Mouse (Mus musculus): ENCODE data around the gene Zfhx2. TPM values are rescaled to one million over a fixed set of nuclear protein-coding genes. Genes with fewer than 3 reads are reported as not detected.
A peak's percentile ranks its signal among the peaks of the same experiment; 100 is the strongest.

The Zfhx2 gene
- total RNA-seq, 2 experiments from 2014 or later = 2.9 to 4.0 TPM

GRCm38 (mm10) chr14:55105836-55106809 lies 14.0 kb upstream of the Zfhx2 start, which contains the start of gene Ap1g2:
TSS of gene Ap1g2 (minus strand) at chr14:55106593.
- peak in 1 of 2 experiments; percentile 78 for DNase-seq (ENCODE audit: low spot score in 2 of 2)

GRCm38 (mm10) chr14:55105386-55105785 lies 13.3 kb upstream of the Zfhx2 start:
- no peak for DNase-seq (ENCODE audit: low spot score in 2 of 2)

DNA sequence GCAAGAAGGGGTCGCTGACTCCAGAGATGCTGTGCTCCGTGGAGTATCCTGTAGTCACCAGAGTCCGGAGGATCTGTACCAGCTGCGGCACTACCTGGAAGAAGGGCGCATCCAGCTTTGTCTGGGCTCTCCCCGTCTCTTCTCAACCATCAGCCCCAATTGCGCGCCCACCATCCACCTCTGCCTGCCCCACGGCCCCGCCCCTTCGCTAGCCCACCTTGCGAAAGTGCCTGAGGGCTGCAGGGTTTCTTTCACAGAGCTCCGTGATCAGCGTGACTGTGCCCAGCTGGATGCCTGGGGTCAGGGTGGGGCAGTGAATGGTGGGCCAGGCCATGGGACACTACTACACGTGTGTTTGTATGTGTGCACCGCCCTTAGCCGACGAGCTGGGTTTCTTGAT lies 12.2 kb upstream of the Zfhx2 start:
- no peak for DNase-seq (ENCODE audit: low spot score in 2 of 2)

- no peak for DNase-seq (ENCODE audit: low spot score in 2 of 2)
Measured at GRCm38 (mm10) chr14:55102253-55102785, 10.2 kb upstream of the Zfhx2 start.

GRCm38 (mm10) chr14:55101592-55101991 lies 9.5 kb upstream of the Zfhx2 start:
- no peak for DNase-seq (ENCODE audit: low spot score in 2 of 2)

DNA sequence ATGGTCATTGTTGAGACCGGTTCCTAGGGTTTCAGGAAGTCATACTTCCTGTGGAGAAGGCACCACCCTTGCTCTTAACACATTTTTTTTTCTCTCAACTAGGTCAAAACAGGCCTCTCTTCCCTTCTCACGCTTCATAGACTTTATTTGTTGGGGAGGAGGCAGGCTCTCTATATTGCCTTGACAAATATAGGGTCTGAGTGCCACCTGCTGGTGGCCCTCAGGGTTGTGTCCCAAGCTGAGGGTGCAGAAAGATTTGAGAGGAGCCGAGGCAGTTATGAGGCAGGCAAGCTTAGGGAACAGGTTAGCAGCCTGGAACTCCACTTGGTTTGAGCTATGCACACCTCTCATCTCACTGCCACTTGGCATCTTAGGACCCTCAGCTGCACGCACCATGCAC lies 5.9 kb upstream of the Zfhx2 start:
- DNase-seq (ENCODE audit: low spot score in 2 of 2) = no peak

- DNase-seq (ENCODE audit: low spot score in 2 of 2) = no peak
Measured at GRCm38 (mm10) chr14:55097646-55098045, 5.5 kb upstream of the Zfhx2 start.

DNA sequence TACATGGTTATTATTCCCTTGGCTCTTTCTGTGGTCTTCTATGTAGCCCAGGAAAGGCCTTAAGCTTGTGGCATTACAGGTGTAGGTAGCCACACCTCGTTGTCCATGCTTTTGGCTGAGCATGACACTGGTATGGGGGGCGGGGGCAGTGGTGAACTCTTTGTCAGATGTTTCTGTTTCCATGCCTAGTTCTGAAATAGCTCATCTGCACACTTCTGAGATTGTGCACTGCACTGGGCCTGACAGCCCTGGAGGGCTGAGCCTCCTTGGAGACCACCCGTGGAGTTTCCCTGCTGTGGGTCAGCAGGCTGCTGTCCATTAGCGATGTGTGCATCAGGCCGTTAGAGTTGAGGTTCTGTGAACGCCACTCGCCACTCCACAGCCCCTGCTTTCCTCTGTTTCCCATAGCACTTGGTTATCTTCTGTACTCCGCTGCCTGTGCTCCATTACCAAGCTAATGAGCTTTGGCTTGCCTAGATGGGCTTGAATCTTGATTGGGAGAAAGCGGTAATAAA lies 4.5 kb upstream of the Zfhx2 start:
- DNase-seq (ENCODE audit: low spot score in 2 of 2) = no peak

DNA sequence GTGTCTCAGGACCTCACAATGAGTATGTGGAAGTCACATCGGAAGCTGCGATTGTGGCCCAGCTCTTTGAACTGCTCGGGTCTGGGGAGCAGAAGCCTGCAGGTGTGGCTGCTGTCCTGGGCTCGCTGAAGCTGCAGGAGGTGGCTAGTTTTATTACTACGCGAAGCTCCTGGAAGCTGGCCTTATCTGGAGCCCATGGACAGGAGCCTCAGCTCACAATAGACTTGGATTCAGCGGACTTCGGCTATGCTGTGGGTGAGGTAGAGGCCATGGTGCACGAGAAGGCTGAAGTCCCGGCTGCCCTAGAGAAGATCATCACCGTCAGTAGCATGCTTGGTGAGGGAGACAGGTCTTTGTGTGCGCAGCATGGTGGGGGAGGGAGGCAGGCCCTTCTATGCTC lies 3.5 kb upstream of the Zfhx2 start:
- no peak for DNase-seq (ENCODE audit: low spot score in 2 of 2)

DNA sequence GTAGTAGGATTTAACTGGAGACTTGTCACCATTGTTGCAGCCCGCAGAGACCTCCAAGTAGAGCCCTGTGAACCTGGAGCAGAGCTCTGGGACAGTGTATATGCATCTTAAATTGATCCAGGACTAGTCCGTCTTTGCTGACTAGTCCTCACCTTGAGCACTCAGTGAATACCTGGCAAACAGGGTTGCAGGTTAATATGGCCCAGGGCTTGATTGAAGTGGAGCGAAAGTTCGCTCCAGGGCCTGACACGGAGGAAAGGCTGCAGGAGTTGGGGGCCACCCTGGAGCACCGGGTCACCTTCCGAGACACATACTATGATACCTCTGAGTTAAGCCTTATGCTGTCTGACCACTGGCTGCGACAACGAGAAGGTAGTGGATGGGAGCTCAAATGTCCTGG lies 3.1 kb upstream of the Zfhx2 start:
- DNase-seq (ENCODE audit: low spot score in 2 of 2) = no peak

DNA sequence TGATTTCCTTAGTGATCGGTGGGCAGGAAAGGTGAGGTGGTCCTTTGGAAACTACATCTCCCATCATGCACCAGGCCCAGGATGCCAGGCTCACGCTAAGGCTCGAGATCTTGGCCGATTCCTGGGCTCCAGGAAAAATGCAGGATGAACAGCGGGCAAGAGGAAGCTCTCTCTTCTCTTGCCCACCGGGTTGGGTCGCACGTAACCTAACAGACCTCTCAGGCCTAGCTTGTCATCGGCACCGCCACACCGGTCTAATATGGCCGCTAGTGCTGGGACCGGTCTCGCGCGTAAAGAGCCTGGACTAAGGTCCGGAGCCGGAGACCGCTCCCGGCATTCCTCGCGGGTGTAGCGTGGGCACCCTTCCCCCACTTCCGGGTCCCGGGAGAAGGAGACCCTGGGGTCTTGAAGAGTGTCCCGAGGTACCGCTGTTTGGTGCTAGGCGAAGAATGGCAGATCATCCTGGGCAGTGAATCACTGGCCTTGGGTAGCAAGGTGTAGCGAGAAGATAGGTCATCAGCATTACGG lies 2.6 kb upstream of the Zfhx2 start, which contains the start of gene Thtpa:
TSS of gene Thtpa (plus strand) at position 81 of the 528 bp plus-strand sequence.
- peak; percentile 61 to 79 for DNase-seq (ENCODE audit: low spot score in 2 of 2)

GRCm38 (mm10) chr14:55093927-55094326 lies 1.8 kb upstream of the Zfhx2 start:
- DNase-seq (ENCODE audit: low spot score in 2 of 2) = no peak

GRCm38 (mm10) chr14:55091209-55091865 lies 787 bp downstream of the Zfhx2 start:
- no peak for DNase-seq (ENCODE audit: low spot score in 2 of 2)

- DNase-seq (ENCODE audit: low spot score in 2 of 2) = no peak
Measured at GRCm38 (mm10) chr14:55089199-55089947, 2.8 kb downstream of the Zfhx2 start.

DNA sequence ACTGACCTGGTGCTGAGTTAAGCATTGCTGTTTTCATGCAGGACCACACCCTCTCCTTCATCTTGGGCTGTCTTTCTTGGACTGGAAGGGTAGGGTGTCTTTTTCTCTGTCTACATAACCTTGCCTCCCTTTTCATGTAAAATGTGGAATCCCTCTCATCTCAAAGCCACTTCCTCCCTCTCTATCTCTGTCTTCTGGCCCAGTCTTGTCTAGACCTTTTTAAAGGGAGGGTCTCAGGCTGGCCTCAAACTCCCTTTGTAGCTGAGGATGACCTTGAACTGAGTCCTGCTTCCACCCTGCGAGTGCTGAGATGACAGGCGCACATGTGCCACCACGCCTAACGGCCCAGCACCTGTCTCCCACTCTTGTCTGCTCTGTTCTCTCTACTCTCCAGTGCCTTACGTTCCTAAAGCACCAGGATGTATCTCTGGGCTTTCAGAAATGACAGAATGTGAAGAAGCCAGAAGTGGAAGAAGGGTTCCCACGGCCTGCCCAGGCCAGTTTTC lies 6.1 kb downstream of the Zfhx2 start:
- DNase-seq (ENCODE audit: low spot score in 2 of 2) = no peak

DNA sequence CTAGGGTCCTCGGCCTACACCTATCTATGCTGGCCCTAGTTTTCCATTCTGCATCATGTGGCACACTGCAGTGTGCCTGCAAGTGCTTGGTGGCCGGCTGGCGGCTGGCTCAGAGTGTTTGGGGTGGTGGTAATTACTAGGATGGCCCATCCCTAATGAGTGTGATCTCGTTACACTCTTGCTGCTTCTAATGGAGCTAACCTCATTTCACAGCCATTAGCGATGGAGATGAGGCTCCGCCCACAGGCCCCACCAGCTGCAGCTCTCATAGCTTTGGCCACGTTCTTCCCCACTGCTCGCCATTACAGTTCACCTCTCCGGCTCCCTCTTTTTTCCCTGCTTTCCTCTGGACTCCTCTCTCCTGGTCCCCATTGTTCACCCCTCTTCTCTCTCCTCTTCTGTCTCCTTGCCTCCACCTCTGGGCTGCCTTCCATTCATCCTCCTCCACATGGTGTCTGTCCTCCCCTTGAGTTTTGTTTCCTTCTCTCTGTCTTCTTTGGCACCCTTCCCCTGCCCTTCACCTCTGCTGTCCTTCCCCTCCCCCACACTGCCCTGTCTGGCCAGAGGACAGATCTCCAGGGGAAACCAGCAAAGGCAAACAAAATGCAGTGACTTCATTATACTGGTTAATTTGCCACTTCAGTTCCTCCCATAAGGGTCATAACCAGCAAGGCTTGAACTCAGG lies 6.7 kb downstream of the Zfhx2 start:
- DNase-seq (ENCODE audit: low spot score in 2 of 2) = no peak

GRCm38 (mm10) chr14:55083481-55083880 lies 8.6 kb downstream of the Zfhx2 start:
- DNase-seq (ENCODE audit: low spot score in 2 of 2) = no peak

GRCm38 (mm10) chr14:55081105-55081504 lies 11.0 kb downstream of the Zfhx2 start:
- no peak for DNase-seq (ENCODE audit: low spot score in 2 of 2)

- DNase-seq (ENCODE audit: low spot score in 2 of 2) = peak; percentile 63 to 71
Measured at GRCm38 (mm10) chr14:55079214-55079970, 12.7 kb downstream of the Zfhx2 start.
